Mouse (Mus musculus): ENCODE measurements around the gene Eef1e1. TPM values are rescaled to one million over a fixed set of nuclear protein-coding genes. Genes with fewer than 3 reads are reported as not detected.

The Eef1e1 gene
- polyA plus RNA-seq, 1 experiment from 2014 or later, result 69.2 TPM

- no peak overlapping the region for H3K4me3 ChIP-seq (ENCODE audit: low read depth, low read length)
- H3K9me3 ChIP-seq (ENCODE audit: control insufficient read depth, low read length), result no peaks in the 10 kb centered on the region
- H3K9ac ChIP-seq (ENCODE audit: low read length), result no peak overlapping the region
- no peaks in the 10 kb centered on the region for H3K36me3 ChIP-seq (ENCODE audit: control insufficient read depth, insufficient read depth, low read length)
- H3K27ac ChIP-seq (ENCODE audit: low read depth, low read length), result no peak overlapping the region
- no peaks in the 10 kb centered on the region for H3K27me3 ChIP-seq (ENCODE audit: control insufficient read depth, insufficient read depth, low read length)
- no peaks in the 10 kb centered on the region for H3K4me1 ChIP-seq (ENCODE audit: control insufficient read depth, insufficient read depth, low read length)
- no peak overlapping the region for H3K4me2 ChIP-seq
- ATAC-seq (ENCODE audit: low FRiP score) (no peak), DNase-seq (ENCODE audit: low spot score, missing footprints) (no peak)
- 89% methylated on average over 17 of the region's 17 CpGs for WGBS
Measured at GRCm38 (mm10) chr13:38602243-38602832, 56.5 kb downstream of the Eef1e1 start.

- no peaks in the 10 kb centered on the region for H3K9me3 ChIP-seq (ENCODE audit: control insufficient read depth, low read length)
- H3K4me3 ChIP-seq (ENCODE audit: low read depth, low read length), result no peak overlapping the region
- no peaks in the 10 kb centered on the region for H3K36me3 ChIP-seq (ENCODE audit: control insufficient read depth, insufficient read depth, low read length)
- no peaks in the 10 kb centered on the region for H3K27me3 ChIP-seq (ENCODE audit: control insufficient read depth, insufficient read depth, low read length)
- H3K9ac ChIP-seq (ENCODE audit: low read length), result no peak overlapping the region
- WGBS, result 91% methylated on average over 11 of the region's 11 CpGs
- no peak overlapping the region for H3K4me2 ChIP-seq
- ATAC-seq (ENCODE audit: low FRiP score) (no peak), DNase-seq (ENCODE audit: low spot score, missing footprints) (peak; percentile 33)
- no peak overlapping the region for H3K27ac ChIP-seq (ENCODE audit: low read depth, low read length)
- H3K4me1 ChIP-seq (ENCODE audit: control insufficient read depth, insufficient read depth, low read length), result no peaks in the 10 kb centered on the region
Measured at GRCm38 (mm10) chr13:38600811-38601210, 58.0 kb downstream of the Eef1e1 start.

DNA sequence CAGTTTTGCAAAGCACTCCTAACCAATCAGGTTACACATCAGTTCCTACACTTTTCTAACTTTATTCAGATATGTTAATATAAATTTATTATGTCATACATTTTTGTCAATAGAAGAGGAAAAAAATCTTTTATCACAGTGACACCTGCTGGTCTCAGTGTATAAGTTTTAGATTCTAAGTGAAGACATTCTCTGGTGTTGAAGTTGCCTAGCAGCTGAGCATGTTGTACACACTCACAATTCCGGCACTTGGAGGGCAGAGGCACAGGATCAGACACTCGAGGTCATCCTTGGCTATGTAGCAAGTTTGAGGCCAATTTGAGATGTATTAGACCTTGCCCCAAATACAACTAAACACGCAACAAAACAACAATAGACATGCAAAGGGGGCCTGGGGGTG, 61.8 kb downstream of the Eef1e1 start:
- no peak for DNase-seq (ENCODE audit: low spot score, missing footprints)
- 63% methylated on average over 3 of the region's 3 CpGs for WGBS
- Histone ChIP-seq H3K27me3 (ENCODE audit: control insufficient read depth, insufficient read depth, low read length) (no peaks in the 10 kb centered on the region), H3K4me2 (no peak overlapping the region), H3K4me1 (ENCODE audit: control insufficient read depth, insufficient read depth, low read length) (no peaks in the 10 kb centered on the region), H3K36me3 (ENCODE audit: control insufficient read depth, insufficient read depth, low read length) (no peaks in the 10 kb centered on the region), H3K9ac (ENCODE audit: low read length) (no peak overlapping the region), H3K9me3 (ENCODE audit: control insufficient read depth, low read length) (no peaks in the 10 kb centered on the region), H3K4me3 (ENCODE audit: low read depth, low read length) (no peak overlapping the region), H3K27ac (ENCODE audit: low read depth, low read length) (no peak overlapping the region)
- no peak for ATAC-seq (ENCODE audit: low FRiP score)

GRCm38 (mm10) chr13:38596461-38596860, 62.4 kb downstream of the Eef1e1 start:
- peak; percentile 47 for DNase-seq (ENCODE audit: low spot score, missing footprints)
- H3K4me3 ChIP-seq (ENCODE audit: low read depth, low read length), result no peak overlapping the region
- no peak overlapping the region for H3K4me2 ChIP-seq
- no peak overlapping the region for H3K27ac ChIP-seq (ENCODE audit: low read depth, low read length)
- WGBS, result 56% methylated on average over 4 of the region's 4 CpGs
- ATAC-seq (ENCODE audit: low FRiP score), result no peak
- no peak overlapping the region for H3K9ac ChIP-seq (ENCODE audit: low read length)
- no peaks in the 10 kb centered on the region for H3K9me3 ChIP-seq (ENCODE audit: control insufficient read depth, low read length)
- H3K27me3 ChIP-seq (ENCODE audit: control insufficient read depth, insufficient read depth, low read length), result no peaks in the 10 kb centered on the region
- H3K4me1 ChIP-seq (ENCODE audit: control insufficient read depth, insufficient read depth, low read length), result no peaks in the 10 kb centered on the region
- H3K36me3 ChIP-seq (ENCODE audit: control insufficient read depth, insufficient read depth, low read length), result no peaks in the 10 kb centered on the region

Other genes starting within 250 kb of the Eef1e1 start
- gene Txndc5, start 130.2 kb downstream of the Eef1e1 start, polyA plus RNA-seq (2014; fragmentation: Nextera tagmentation; extraction: Ambion mirVana), result 120 and 125 TPM in 2 replicates
- gene Bloc1s5, start 23.9 kb downstream of the Eef1e1 start, polyA plus RNA-seq (2014; fragmentation: Nextera tagmentation; extraction: Ambion mirVana), result 28.6 and 29.5 TPM in 2 replicates